Mouse (Mus musculus) MN1 (cell line): ENCODE results near the gene Ppm1h.
A peak's percentile ranks its signal among the peaks of the same experiment; 100 is the strongest.

Experiments
- DNase-seq: peaks from one replicate; pipeline ENCODE4 v3.0.0-alpha.2; 2016; ENCODE audit warnings: low spot score

Gene Ppm1h

GRCm38 (mm10) chr10:122982909-122983578 is 304.5 kb downstream of the Ppm1h start:
- DNase-seq, result peak; percentile 47

GRCm38 (mm10) chr10:122983579-122984530 is 305.3 kb downstream of the Ppm1h start:
- DNase-seq, result peak; percentile 37

- no peak for DNase-seq
Measured at GRCm38 (mm10) chr10:122984531-122985251, 306.1 kb downstream of the Ppm1h start.

GRCm38 (mm10) chr10:122985252-122985514 is 306.6 kb downstream of the Ppm1h start:
- peak; percentile 81 for DNase-seq

GRCm38 (mm10) chr10:122985515-122986319 is 307.2 kb downstream of the Ppm1h start:
- peak; percentile 95 for DNase-seq

DNA sequence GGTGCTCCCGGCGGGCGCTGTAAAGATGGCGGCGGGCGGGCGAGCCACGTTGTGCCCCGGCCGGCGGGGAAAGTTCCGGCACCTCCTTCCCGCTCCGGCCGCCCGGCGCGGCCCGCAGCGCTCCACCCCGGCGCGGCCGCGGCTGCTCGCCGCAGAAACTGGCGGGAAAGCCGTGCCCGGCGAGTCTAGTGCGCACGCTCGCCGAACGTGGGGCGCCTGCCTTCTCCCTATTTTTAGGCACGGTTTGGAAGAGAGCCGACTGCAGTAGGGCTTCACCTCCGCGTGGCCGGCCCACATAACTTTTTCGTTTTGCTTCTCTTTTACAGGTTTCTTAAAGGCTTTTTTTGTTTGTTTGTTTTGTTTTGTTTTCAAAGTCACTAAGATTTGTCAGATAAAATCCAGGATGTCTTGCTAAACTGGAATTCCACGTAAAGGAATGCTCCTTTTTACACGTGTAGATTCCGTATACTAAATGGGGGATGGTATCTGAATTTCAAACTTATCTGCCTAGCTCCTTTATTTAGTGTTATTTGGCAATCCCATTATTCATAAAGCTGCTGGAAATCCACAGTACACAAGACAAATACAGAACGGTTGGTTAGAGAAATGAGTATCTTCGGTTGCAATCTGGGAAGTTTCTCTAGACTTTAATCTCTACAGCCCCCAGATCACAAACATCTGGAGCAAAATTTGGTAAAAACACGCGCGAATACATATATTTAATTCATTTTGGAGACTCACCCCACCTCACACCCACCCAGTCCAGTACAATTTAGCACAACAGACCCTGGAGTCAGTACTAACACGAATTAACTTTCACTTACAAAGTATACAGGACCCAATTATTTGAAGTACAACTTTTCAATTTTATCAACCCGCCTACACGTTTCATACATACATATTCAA is 308.0 kb downstream of the Ppm1h start:
- DNase-seq, result peak; percentile 85

GRCm38 (mm10) chr10:122987671-122988128 is 309.1 kb downstream of the Ppm1h start:
- DNase-seq, result peak; percentile 88

GRCm38 (mm10) chr10:122988372-122988771 is 309.8 kb downstream of the Ppm1h start:
- DNase-seq, result peak; percentile 72

GRCm38 (mm10) chr10:122989916-122990315 is 311.4 kb downstream of the Ppm1h start:
- no peak for DNase-seq

- DNase-seq, result no peak
Measured at GRCm38 (mm10) chr10:122990606-122991005, 312.0 kb downstream of the Ppm1h start.

GRCm38 (mm10) chr10:122991053-122991452 is 312.5 kb downstream of the Ppm1h start:
- DNase-seq, result no peak

- DNase-seq, result no peak
Measured at GRCm38 (mm10) chr10:122991648-122992047, 313.1 kb downstream of the Ppm1h start.

GRCm38 (mm10) chr10:122994402-122995107 is 316.0 kb downstream of the Ppm1h start:
- no peak for DNase-seq
